Mouse (Mus musculus): ENCODE measurements around the gene Gm20388. TPM values are rescaled to one million over a fixed set of nuclear protein-coding genes. Genes with fewer than 3 reads are reported as not detected.

Gm20388 gene
- polyA plus RNA-seq, 1 experiment from 2014 or later = 7.4 TPM

GRCm38 (mm10) chr8:120910936-120911335, 1000.3 kb downstream of the Gm20388 start:
- Histone ChIP-seq H3K27ac (no peak overlapping the region), H3K27me3 (peaks cover 66% of the 10 kb centered on the region), H3K4me2 (no peak overlapping the region), H3K9me3 (replicated peaks) (no peaks in the 10 kb centered on the region), H3K4me3 (replicated peaks) (no peak overlapping the region), H3K4me1 (peaks cover 19% of the 10 kb centered on the region), H3K36me3 (no peaks in the 10 kb centered on the region), H3K9ac (no peak overlapping the region)
- 63% methylated on average over 2 of the region's 2 CpGs for WGBS
- ATAC-seq (replicated peaks; ENCODE audit: low FRiP score) = no peak

DNA sequence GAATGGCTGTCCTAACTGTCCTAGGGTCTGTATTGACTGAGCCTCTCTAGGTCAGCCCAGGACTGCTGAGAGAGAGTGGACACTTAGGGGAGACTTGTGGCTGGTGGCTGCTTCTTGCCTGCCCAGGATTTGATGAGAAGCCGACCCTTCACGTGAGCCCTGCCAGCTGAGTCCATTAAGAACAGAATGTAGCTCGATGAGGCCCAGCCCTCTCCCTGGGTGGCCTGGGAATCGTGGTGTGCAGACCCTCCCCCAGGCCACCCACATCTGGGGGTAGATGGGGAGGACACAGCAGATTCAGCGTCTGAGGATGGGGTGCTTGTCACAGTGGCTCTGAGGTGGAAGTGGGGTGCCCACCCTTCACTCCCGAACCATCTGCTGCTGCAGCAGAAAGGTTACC, 1001.8 kb downstream of the Gm20388 start:
- Histone ChIP-seq H3K9me3 (replicated peaks) (no peaks in the 10 kb centered on the region), H3K4me1 (peaks cover 19% of the 10 kb centered on the region), H3K9ac (no peak overlapping the region), H3K27me3 (peaks cover 74% of the 10 kb centered on the region), H3K36me3 (no peaks in the 10 kb centered on the region), H3K27ac (no peak overlapping the region), H3K4me3 (replicated peaks) (no peak overlapping the region), H3K4me2 (no peak overlapping the region)
- no peak for ATAC-seq (replicated peaks; ENCODE audit: low FRiP score)
- 8% methylated on average over 6 of the region's 6 CpGs for WGBS

GRCm38 (mm10) chr8:120916831-120917435, 1006.3 kb downstream of the Gm20388 start:
- Histone ChIP-seq H3K4me3 (replicated peaks) (no peak overlapping the region), H3K27ac (no peak overlapping the region), H3K36me3 (no peaks in the 10 kb centered on the region), H3K9me3 (replicated peaks) (no peaks in the 10 kb centered on the region), H3K4me1 (peaks cover 14% of the 10 kb centered on the region), H3K4me2 (no peak overlapping the region), H3K27me3 (peaks cover 83% of the 10 kb centered on the region), H3K9ac (no peak overlapping the region)
- 69% methylated on average over 14 of the region's 14 CpGs for WGBS
- no peak for ATAC-seq (replicated peaks; ENCODE audit: low FRiP score)

GRCm38 (mm10) chr8:120920527-120920926, 1009.9 kb downstream of the Gm20388 start:
- no peak overlapping the region for H3K4me3 ChIP-seq (replicated peaks)
- H3K9ac ChIP-seq = no peak overlapping the region
- H3K27me3 ChIP-seq = peaks cover 64% of the 10 kb centered on the region
- no peaks in the 10 kb centered on the region for H3K36me3 ChIP-seq
- H3K4me2 ChIP-seq = no peak overlapping the region
- H3K9me3 ChIP-seq (replicated peaks) = no peaks in the 10 kb centered on the region
- no peak overlapping the region for H3K27ac ChIP-seq
- 65% methylated on average over 4 of the region's 4 CpGs for WGBS
- peaks cover under 1% of the 10 kb centered on the region for H3K4me1 ChIP-seq
- no peak for ATAC-seq (replicated peaks; ENCODE audit: low FRiP score)

DNA sequence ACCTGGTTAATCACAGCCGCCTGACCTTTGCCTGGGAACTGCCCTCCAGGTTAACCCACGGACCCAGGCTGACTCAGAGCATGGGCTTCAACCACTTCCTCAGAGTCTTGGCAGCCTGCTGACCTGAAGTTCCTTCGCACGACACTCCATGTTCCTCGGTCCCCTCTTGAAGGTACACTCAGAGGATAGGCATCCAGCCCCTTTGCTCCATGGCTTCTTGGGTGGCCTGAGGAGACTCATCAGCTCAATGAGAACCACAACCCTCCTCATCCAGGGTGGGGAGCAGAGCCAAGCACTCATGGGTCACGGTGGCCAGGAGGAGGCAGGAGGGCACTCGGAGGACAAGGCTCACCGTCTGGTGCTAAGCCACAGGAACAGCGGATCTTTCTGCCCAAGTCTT, 1015.6 kb downstream of the Gm20388 start:
- H3K27me3 ChIP-seq = peaks cover 68% of the 10 kb centered on the region
- H3K4me3 ChIP-seq (replicated peaks) = no peak overlapping the region
- no peak for ATAC-seq (replicated peaks; ENCODE audit: low FRiP score)
- no peaks in the 10 kb centered on the region for H3K36me3 ChIP-seq
- no peak overlapping the region for H3K9ac ChIP-seq
- 83% methylated on average over 9 of the region's 9 CpGs for WGBS
- H3K4me2 ChIP-seq = no peak overlapping the region
- H3K4me1 ChIP-seq = peaks cover 3% of the 10 kb centered on the region; the same call in 1 of the 2 replicates
- no peaks in the 10 kb centered on the region for H3K9me3 ChIP-seq (replicated peaks)
- H3K27ac ChIP-seq = no peak overlapping the region

DNA sequence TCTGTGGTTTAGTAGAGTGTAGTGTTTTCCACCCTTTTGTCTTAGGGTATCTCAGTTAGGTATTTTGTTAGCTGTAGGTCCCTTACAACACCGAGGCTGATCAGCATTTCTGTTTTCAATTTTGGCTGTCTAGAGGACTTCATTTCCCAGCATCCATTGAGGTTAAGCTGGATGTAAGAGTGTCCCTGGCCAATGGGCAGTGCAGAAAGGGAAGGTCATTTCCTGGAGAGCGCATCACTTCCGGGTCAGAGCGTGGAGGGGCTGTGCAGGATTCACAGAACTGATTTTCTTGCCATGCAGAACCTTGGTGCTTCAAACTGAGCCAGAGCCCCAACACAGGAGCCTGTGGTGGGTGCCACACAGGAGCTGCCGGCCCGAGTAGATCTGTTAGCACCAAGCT, 1017.4 kb downstream of the Gm20388 start:
- WGBS = 90% methylated on average over 6 of the region's 6 CpGs
- Histone ChIP-seq H3K4me3 (replicated peaks) (no peak overlapping the region), H3K9ac (no peak overlapping the region), H3K27ac (no peak overlapping the region), H3K4me2 (no peak overlapping the region), H3K27me3 (peaks cover 85% of the 10 kb centered on the region), H3K36me3 (no peaks in the 10 kb centered on the region), H3K4me1 (peaks cover 11% of the 10 kb centered on the region; the same call in 1 of the 2 replicates), H3K9me3 (replicated peaks) (no peaks in the 10 kb centered on the region)
- ATAC-seq (replicated peaks; ENCODE audit: low FRiP score) = no peak

- Histone ChIP-seq H3K9me3 (replicated peaks) (no peaks in the 10 kb centered on the region), H3K27me3 (peaks cover 96% of the 10 kb centered on the region), H3K4me3 (replicated peaks) (no peak overlapping the region), H3K4me1 (peaks cover 35% of the 10 kb centered on the region), H3K4me2 (no peak overlapping the region), H3K36me3 (no peaks in the 10 kb centered on the region), H3K27ac (no peak overlapping the region), H3K9ac (no peak overlapping the region)
- ATAC-seq (replicated peaks; ENCODE audit: low FRiP score) = no peak
- 94% methylated on average over 9 of the region's 9 CpGs for WGBS
Observed at GRCm38 (mm10) chr8:120934596-120934995, 1024.0 kb downstream of the Gm20388 start.

DNA sequence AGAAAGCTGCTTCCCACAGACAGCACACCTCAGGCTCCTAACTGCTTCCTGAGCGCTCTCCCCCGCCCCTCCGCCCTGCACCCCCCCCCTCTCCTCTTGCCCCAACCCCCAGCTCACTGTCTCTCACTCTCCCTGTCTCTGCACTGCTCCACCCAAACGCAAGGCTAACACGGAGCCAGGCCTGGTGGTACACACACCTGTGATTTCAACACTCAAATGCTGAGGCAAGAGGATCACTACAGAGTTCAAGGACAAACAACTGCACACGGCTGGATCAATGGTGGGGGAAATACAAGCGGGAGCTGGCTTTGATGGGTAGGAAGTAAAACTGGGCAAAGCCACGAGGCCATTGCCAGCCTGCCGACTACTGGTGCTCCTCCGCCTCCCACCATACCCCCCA, 1026.0 kb downstream of the Gm20388 start:
- Histone ChIP-seq H3K4me2 (no peak overlapping the region), H3K36me3 (no peaks in the 10 kb centered on the region), H3K27me3 (peaks cover 96% of the 10 kb centered on the region), H3K9me3 (replicated peaks) (no peaks in the 10 kb centered on the region), H3K9ac (no peak overlapping the region), H3K4me3 (replicated peaks) (no peak overlapping the region), H3K27ac (no peak overlapping the region), H3K4me1 (peaks cover 37% of the 10 kb centered on the region)
- WGBS = 33% methylated on average over 9 of the region's 10 CpGs
- ATAC-seq (replicated peaks; ENCODE audit: low FRiP score) = no peak; the same call in 1 of the 2 replicates

DNA sequence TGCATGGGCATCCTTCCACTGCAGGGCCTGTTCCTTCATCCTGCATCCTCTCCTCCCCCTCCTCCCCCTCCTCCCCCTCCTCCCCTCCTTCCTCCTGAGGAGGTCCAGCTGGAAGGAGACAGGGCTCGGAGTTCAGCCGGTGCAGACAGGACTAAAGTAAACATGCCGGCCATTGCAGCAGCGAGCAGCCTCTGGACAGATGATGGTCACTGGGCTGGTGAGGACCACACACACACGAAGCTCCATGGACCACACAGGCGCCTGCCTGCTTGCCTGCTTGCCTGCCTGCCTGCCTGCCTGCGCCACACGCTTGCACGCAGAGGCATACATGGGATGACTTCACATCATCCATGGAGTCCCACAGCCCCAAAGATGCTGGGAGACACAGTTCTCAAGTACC, 1026.8 kb downstream of the Gm20388 start:
- H3K4me1 ChIP-seq = peaks cover 35% of the 10 kb centered on the region

GRCm38 (mm10) chr8:120940287-120940686, 1029.6 kb downstream of the Gm20388 start:
- no peak overlapping the region for H3K27ac ChIP-seq
- H3K9ac ChIP-seq = no peak overlapping the region
- peaks cover 35% of the 10 kb centered on the region for H3K4me1 ChIP-seq
- peaks cover 89% of the 10 kb centered on the region for H3K27me3 ChIP-seq
- no peaks in the 10 kb centered on the region for H3K9me3 ChIP-seq (replicated peaks)
- H3K36me3 ChIP-seq = no peaks in the 10 kb centered on the region
- peak; percentile 46; the same call in 1 of the 2 replicates for ATAC-seq (replicated peaks; ENCODE audit: low FRiP score)
- no peak overlapping the region for H3K4me2 ChIP-seq
- WGBS = 19% methylated on average over 12 of the region's 12 CpGs
- no peak overlapping the region for H3K4me3 ChIP-seq (replicated peaks)

More for the DNA sequence above, 1026.8 kb downstream of the Gm20388 start:
- Histone ChIP-seq H3K36me3 (no peaks in the 10 kb centered on the region), H3K9me3 (replicated peaks) (no peaks in the 10 kb centered on the region), H3K4me2 (no peak overlapping the region), H3K9ac (no peak overlapping the region), H3K4me3 (replicated peaks) (no peak overlapping the region), H3K27ac (no peak overlapping the region), H3K27me3 (peaks cover 96% of the 10 kb centered on the region)
- peak; percentile 86 for ATAC-seq (replicated peaks; ENCODE audit: low FRiP score)
- WGBS = 28% methylated on average over 7 of the region's 9 CpGs

DNA sequence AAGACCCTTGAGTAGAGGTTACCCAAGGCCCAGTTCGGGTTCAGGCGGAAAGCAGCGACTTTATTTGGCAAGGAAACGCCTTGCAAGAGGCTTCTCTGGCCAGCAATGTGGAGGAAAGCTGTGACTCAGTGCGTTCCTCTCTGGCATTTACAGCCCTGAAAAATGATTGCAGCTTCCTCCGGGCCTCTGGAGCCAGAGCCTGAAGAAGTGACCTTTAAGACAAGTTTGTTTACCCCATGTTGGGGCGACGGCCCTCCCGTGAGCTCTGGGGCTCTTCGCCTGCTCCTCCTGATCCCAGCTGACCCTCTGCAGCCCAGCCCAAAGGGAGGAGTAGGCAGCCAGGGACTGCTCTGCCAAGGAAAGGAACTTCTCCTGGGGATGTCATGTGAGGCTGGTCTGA, 1036.6 kb downstream of the Gm20388 start:
- peaks cover 86% of the 10 kb centered on the region for H3K27me3 ChIP-seq
- no peak for ATAC-seq (replicated peaks; ENCODE audit: low FRiP score)
- no peak overlapping the region for H3K4me3 ChIP-seq (replicated peaks)
- H3K4me1 ChIP-seq = peaks cover 33% of the 10 kb centered on the region
- no peak overlapping the region for H3K9ac ChIP-seq
- H3K4me2 ChIP-seq = no peak overlapping the region
- H3K27ac ChIP-seq = peak overlapping the region; percentile 59
- no peaks in the 10 kb centered on the region for H3K9me3 ChIP-seq (replicated peaks)
- no peaks in the 10 kb centered on the region for H3K36me3 ChIP-seq
- WGBS = 13% methylated on average over 10 of the region's 10 CpGs

DNA sequence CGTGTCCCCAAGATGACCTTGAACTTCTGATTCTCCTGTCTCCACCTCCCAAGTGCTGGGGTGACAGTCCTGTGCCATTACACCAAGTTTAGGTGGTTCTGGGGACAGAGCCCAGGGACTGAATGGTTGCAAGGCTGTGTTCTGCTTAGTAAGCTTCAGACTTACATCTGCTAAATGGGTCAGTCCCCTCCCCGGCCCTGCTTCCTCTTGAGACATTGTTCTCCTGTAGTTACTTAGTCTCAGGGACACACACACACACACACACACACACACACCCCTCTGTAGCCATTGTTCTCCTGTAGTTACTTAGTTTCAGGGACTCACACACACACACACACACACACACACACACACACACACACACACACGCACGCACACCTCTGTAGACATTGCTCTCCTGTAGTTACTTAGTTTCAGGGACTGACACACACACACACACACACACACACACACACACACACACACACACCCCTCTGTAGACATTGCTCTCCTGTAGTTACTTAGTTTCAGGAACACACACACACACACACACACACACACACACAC, 1037.5 kb downstream of the Gm20388 start:
- H3K4me2 ChIP-seq = no peak overlapping the region
- H3K9ac ChIP-seq = no peak overlapping the region
- H3K36me3 ChIP-seq = no peaks in the 10 kb centered on the region
- H3K27ac ChIP-seq = no peak overlapping the region
- no peaks in the 10 kb centered on the region for H3K9me3 ChIP-seq (replicated peaks)
- WGBS = 75% methylated on average over 4 of the region's 4 CpGs
- H3K4me3 ChIP-seq (replicated peaks) = no peak overlapping the region
- H3K27me3 ChIP-seq = peaks cover 86% of the 10 kb centered on the region
- ATAC-seq (replicated peaks; ENCODE audit: low FRiP score) = no peak
- H3K4me1 ChIP-seq = peaks cover 33% of the 10 kb centered on the region
